Mouse (Mus musculus): ENCODE results near the gene Cyren.
A peak's percentile ranks its signal among the peaks of the same experiment; 100 is the strongest.

GRCm38 (mm10) chr6:34921941-34922340 is 44.1 kb upstream of the Cyren start:
- TF ChIP-seq CTCF (IDR thresholded peaks at IDR 0.05; ENCODE audit: low read depth) (peak; percentile 92), EP300 (optimal IDR thresholded peaks at IDR 0.05) (no peak)

Data from stomach, postnatal 0 days (tissue).